Mouse (Mus musculus): Measurements from ENCODE around the gene Tuba1a. TPM values are rescaled to one million over a fixed set of nuclear protein-coding genes. Genes with fewer than 3 reads are reported as not detected.
"Not testable (repeated sequence)": the region's sequence is repeated elsewhere in the genome, so short reads cannot be mapped to it uniquely, and the experiment has no call there.

Gene Tuba1a
- total RNA-seq, 4 experiments from 2014 or later: 800 to 882 (median 860) TPM

DNA sequence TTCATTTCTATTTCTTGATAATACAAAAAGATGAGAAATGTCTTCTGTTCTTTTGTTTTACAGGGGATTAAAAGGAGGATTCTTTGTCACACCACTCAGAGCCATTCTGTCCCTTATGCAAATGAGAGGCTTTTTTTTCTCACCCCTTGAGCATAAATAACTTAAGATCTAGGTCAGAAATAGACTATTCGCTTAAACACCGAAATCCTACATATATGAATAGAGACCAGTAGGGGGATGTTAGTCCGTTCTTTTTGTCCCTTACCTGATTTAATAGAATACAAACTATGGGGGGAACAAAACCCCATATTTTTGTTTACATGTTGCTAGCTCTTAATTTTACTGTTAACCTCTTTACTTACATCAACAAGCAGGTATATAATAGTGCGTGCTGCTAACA, 2.5 kb upstream of the Tuba1a start:
- DNase-seq (ENCODE audit: low spot score in 2 of 2): no peak

DNA sequence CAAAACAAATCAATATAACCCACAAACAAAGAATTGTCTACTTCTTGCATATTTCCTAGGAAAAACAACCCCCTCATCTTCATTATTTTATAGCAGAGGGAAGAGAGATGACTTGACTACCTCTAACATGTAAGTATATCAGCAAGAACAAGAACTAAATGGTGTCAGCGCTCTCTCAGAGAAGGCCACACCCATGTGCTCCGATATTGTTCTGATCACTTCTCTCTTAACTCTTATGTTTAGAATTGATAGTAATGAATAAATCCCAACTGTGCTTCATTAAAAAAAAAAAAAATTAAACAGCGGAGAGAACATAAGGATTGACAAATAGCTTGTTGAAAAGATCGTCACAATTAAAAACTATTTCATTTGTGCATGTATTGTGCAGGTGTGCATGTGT, 1.8 kb upstream of the Tuba1a start:
- no peak for DNase-seq (ENCODE audit: low spot score in 2 of 2)

DNA sequence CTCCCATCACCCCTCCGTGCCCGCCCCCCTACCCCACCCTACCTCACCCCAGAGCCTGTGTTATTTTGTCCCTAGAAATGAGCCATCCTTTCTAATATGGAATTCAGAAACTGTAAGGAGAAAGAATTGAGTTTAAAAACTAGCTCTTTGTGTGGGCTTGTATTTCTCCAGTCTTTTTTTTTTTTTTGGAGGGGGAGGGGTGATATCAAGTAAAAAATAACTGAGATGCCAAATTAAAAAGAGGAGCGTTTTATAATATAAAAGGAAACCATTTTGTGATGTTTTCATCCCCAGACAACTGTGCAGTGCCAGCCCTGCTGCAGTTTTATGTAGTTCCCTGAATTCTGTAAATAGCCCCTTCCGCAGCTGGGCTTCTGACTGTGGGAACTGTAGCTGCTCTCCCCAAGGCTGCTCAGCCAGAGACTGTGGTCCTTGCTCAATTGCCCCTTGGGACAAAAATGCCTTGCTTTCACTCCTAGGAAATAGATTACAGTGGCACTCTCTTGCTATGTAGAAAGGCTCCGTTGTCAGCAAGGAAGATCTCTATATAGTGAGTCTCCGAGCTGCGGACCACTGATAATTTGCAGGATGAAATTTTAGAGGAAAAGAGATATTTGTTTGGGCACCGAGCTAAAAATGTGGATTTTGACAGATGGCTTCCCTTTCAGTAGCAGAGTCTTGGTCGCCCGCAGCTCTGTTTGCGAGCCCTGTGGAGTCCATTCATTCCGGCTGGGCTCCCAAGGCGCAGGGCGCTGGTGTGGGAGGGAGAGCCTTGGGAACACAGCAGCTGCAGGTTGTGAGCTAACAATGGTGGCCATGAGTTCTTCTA, 1.1 kb upstream of the Tuba1a start:
- DNase-seq (ENCODE audit: low spot score in 2 of 2): peak in 1 of 2 experiments; percentile 48

DNA sequence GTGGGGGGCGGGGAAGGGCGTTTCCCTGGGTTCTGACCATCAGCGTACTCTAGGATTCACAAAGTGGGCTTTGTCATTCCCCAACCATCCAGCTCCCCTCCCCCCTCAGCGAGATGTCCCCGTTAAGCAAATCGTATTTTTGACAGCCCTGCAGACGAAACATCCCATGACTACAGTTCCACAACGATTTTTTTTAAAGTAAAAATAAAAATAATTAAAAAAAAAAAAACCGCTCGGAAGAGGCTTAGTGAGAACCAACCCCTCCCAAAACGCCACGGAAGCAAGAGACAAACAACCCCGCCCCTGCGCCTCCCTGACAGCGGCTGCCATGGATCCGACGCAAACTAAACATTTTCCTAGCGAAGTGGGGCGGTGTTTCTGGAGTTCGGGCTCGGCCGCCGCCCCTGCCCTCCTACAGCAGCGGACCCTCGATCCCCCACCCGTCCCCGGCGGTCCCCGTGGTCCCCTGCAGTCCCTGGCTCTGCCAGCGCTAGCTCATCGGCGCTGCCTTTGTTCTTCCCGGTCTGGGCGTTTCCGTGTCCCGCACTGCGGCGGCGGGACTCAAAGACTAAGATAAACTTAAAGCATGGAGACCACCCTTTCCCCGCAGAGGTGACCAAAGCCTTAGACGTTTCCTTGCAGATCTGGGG, 627 bp downstream of the Tuba1a start:
- no peak for DNase-seq (ENCODE audit: low spot score in 2 of 2)

- DNase-seq (ENCODE audit: low spot score in 2 of 2): no peak
These were observed 1.4 kb downstream of the Tuba1a start for GRCm38 (mm10) chr15:98952063-98952455.

GRCm38 (mm10) chr15:98951122-98952062, 2.1 kb downstream of the Tuba1a start:
- DNase-seq (ENCODE audit: low spot score in 2 of 2): not testable (repeated sequence)

DNA sequence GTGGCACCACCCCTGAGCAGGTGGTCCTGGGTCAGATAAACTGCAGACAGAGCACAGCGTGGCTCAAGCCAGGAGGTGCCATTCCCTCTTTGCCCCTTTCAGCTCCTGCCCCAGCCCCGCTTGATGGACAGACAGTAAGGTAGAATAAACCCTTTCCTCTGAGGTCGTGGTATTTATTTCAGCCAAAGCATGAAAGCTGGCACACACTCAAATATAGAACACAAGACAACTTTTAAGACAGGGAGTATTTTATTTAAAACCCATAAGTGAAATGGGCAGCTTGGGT, 4.0 kb downstream of the Tuba1a start:
- no peak for DNase-seq (ENCODE audit: low spot score in 2 of 2)

GRCm38 (mm10) chr15:98948857-98949606, 4.5 kb downstream of the Tuba1a start:
- no peak for DNase-seq (ENCODE audit: low spot score in 2 of 2)

GRCm38 (mm10) chr15:98948382-98948781, 5.1 kb downstream of the Tuba1a start:
- no peak for DNase-seq (ENCODE audit: low spot score in 2 of 2)

DNA sequence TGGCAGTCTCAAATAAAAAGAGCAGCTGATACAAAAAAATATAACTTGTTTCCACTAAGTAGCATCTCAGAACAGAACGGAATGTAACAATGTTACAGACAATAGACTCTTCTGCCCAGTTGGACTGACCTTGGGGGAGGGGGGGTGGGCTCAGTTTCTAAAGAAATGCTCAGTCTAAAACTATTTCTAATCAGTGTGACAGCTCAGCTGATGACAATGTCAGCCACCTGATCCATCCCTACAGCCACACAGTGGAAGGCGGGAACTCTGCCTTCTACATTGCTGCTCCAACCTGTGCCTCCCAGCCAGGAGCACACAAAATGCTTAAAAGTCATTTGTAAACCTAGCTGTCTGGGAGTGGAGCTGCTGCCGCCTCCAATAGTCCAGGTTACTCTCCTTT, 5.6 kb downstream of the Tuba1a start:
- no peak for DNase-seq (ENCODE audit: low spot score in 2 of 2)

GRCm38 (mm10) chr15:98943133-98943532, 10.4 kb downstream of the Tuba1a start:
- DNase-seq (ENCODE audit: low spot score in 2 of 2): no peak

DNA sequence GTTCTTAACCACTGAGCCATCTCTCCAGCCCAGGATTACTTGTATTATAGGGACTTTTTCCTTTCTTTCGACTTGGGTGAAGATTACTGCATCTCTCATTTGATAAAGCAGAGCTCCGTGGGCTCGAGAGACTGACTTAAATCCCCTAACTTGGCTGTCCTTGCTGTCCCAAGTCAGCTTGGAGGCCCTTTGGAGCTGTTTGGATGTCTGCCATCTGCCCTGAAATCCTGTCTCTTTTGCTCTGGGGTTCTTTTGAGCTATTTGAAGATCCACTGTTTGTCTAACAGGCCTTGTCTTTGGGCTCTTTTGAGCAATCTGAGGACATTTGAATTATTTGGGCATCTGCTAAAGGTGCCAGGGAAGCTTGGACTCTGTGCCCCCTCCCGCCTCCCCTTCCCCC, 11.4 kb downstream of the Tuba1a start:
- DNase-seq (ENCODE audit: low spot score in 2 of 2): no peak

- no peak for DNase-seq (ENCODE audit: low spot score in 2 of 2)
These were observed 12.0 kb downstream of the Tuba1a start for GRCm38 (mm10) chr15:98941539-98941938.

- no peak for DNase-seq (ENCODE audit: low spot score in 2 of 2)
These were observed 12.7 kb downstream of the Tuba1a start for GRCm38 (mm10) chr15:98940816-98941215.

- peak; percentile 82 to 88 for DNase-seq (ENCODE audit: low spot score in 2 of 2)
These were observed 19.2 kb downstream of the Tuba1a start, which contains the start of gene Tuba1b for GRCm38 (mm10) chr15:98934217-98934839. Gene Tuba1b (minus strand): TSS chr15:98934565.

GRCm38 (mm10) chr15:98933833-98934216, 19.7 kb downstream of the Tuba1a start:
- peak; percentile 92 to 97 for DNase-seq (ENCODE audit: low spot score in 2 of 2)

- DNase-seq (ENCODE audit: low spot score in 2 of 2): not testable (repeated sequence)
These were observed 20.4 kb downstream of the Tuba1a start for GRCm38 (mm10) chr15:98933004-98933671.

DNA sequence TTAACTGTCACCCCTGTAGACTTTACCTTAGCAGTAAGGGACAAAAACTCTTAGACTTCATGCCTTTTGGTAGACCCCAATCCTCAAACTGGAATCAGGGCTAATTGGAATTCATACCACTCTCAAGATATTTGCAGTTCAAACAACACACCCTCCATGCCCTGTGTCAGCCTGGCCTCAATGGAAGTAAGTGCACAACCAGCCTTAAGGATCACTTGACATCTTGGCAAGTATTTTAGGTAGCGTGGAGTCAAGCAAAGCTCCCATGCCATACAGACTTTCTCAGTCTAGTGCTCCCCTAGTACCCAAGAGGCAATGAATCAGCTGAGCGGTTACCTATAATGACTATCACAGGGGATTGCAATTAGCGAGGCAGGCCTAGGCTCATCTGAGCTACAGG, 22.5 kb downstream of the Tuba1a start:
- no peak for DNase-seq (ENCODE audit: low spot score in 2 of 2)

DNA sequence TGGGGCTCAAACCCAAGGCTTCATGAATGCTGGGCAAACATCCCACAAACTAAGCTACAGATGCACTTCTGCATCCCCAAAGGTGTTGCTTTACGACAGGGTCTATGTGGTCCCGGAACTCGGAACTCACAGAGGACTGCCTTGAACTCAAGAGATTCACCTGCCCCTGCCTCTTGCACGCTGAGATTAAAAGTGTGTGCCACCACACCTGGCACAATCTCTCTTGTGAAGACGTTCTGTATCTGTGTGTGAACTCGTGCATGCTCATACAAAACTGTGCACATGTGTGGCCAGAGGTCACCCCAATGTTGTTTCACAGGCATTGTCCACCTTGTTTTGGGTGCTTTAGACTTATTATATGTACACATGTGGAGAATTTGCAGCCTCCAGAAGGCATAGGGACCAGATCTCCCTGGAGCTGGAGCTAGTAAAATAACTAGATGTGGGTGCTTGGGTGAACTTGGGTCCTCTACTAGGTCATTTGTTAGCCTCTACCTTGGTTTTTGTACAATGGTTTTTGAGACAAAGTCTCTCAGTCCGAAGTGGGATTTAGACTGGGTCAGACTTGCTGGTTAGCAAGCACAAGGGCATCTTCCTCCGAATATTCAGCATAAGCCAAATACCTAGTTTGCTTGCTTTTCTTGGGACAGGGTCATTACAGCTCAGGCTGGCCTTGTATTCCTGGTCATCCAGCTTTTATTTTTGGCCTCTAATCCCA, 23.3 kb downstream of the Tuba1a start:
- DNase-seq (ENCODE audit: low spot score in 2 of 2): no peak
